34 mouse cellular contexts compared by ENCODE assay signal in the genomic region with DNA sequence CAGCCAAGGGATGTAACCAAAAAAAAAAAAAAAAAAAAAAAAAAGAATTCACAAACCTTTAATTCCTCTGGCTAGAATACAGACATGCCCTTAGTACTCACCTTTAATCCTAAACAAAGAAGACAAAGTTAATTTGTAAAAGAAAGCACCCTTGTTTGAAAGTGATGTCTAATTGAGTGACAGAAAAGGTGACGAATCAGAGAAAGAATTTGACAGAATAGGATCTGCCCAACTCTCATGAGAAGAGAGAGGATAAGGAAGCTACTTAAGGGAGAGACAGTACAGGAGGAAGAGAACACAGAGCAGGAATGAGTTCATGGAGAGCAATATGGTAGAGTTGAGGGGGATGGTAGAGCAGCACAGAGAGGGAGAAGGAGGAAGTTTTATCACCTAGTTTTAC. TPM values are rescaled to one million over a fixed set of nuclear protein-coding genes. Genes with fewer than 3 reads are reported as not detected.
"Had no signal": no experiment of that assay in that cellular context is flagged by ENCODE, and none has a peak within 500 bp of the region (broad histone marks: within the 10 kb centered on the region; RNA-seq: fewer than 3 reads in every experiment).

No protein-coding gene starts in this region.

- H3K9ac ChIP-seq: heart, embryonic 12.5 days; hindbrain, embryonic 13.5 days; hindbrain, embryonic 15.5 days; limb, embryonic 13.5 days; limb, embryonic 15.5 days; liver, embryonic 12.5 days; liver, embryonic 14.5 days had no signal

- H3K27ac ChIP-seq: gastrocnemius, adult 2 months; heart, embryonic 10.5 days; hindbrain, embryonic 13.5 days; hindbrain, embryonic 15.5 days; hindbrain, postnatal 0 days; layer of hippocampus, adult 2 months; limb, embryonic 13.5 days; limb, embryonic 15.5 days; liver, embryonic 12.5 days; liver, embryonic 14.5 days had no signal

- DNase-seq: gastrocnemius, adult 2 months; gastrocnemius, postnatal 10 days; gastrocnemius, postnatal 25 days; heart, adult 18-20 months; heart, postnatal 10 days; heart, postnatal 36 days; kidney, postnatal 10 days; kidney, postnatal 25 days; kidney, postnatal 4 days; left cerebral cortex, postnatal 4 days had no signal

- H3K27me3 ChIP-seq: heart, embryonic 12.5 days; hindbrain, embryonic 13.5 days; hindbrain, embryonic 15.5 days; limb, embryonic 13.5 days; limb, embryonic 15.5 days; liver, embryonic 12.5 days had no signal

- H3K4me3 ChIP-seq: gastrocnemius, adult 2 months; heart, embryonic 10.5 days; heart, embryonic 12.5 days; hindbrain, embryonic 13.5 days; hindbrain, embryonic 15.5 days; layer of hippocampus, adult 2 months; limb, embryonic 13.5 days; limb, embryonic 15.5 days; liver, embryonic 12.5 days had no signal

RNA-seq across cellular contexts. Expression of a gene that starts 30.3 kb away (rescaled TPM):
- total RNA-seq: gastrocnemius, postnatal 10 days; gastrocnemius, postnatal 25 days; gastrocnemius, postnatal 4 days; granulocyte monocyte progenitor cell, adult 5-6 weeks; heart, adult 18-20 months; heart, postnatal 10 days; heart, postnatal 36 days; hematopoietic stem cell, adult 5-6 weeks; hindbrain, postnatal 0 days; left cerebral cortex, postnatal 10 days; left cerebral cortex, postnatal 25 days; left cerebral cortex, postnatal 4 days; liver, adult 2 months had no signal
- polyA plus RNA-seq: heart, embryonic 10.5 days; heart, embryonic 12.5 days; heart, embryonic 14.5 days; heart, embryonic 16.5 days; hindbrain, embryonic 13.5 days; hindbrain, embryonic 15.5 days; hindbrain, postnatal 0 days; intestine, embryonic 14.5 days; intestine, postnatal 0 days; kidney, embryonic 14.5 days; kidney, embryonic 16.5 days; limb, embryonic 11.5 days; limb, embryonic 13.5 days; limb, embryonic 15.5 days; liver, adult 2 months; liver, embryonic 12.5 days; liver, embryonic 14.5 days; liver, embryonic 16.5 days had no signal
